Mouse (Mus musculus) liver, adult 2 months (tissue): Measurements from ENCODE around the gene Hoxd12.

Experiments
- CTCF ChIP-seq: fragments of 200-500 bp; IDR thresholded peaks from 2 replicates; pipeline ENCODE4 v1.5.1; 2011; ENCODE audit warnings: low read depth, low read length, control low read depth
- POLR2A ChIP-seq: fragments of 200-500 bp; IDR thresholded peaks from 2 replicates; pipeline ENCODE4 v1.6.1; 2011; ENCODE audit warnings: low read length, control low read depth; ENCODE audit not compliant: insufficient read depth; ENCODE audit errors: extremely low read depth

DNA sequence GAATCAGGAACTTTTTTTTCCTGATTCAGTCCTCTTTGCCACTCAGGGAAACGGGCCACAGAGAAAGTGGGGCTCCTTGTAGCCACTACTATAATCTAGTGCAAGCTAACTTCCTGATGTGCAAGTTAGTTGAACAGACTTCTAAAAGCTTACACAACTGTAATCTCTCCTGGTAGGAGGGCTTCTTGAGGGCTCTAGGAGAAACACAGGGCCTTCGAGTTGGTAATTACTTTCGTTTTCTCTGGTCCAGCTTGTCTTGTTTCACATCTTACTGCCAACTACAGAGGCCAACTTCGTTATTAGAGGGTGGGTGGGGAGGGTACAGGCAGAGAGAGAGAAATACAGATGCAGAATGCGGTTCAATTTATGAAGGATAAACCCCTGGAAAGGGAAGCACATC, 3.0 kb upstream of the Hoxd12 start:
- TF ChIP-seq CTCF (no peak), POLR2A (no peak)
